Mouse (Mus musculus) embryonic facial prominence, embryonic 14.5 days (tissue): ENCODE results near the gene Nhej1. TPM values are rescaled to one million over a fixed set of nuclear protein-coding genes. Genes with fewer than 3 reads are reported as not detected.

Experiments used
- ATAC-seq: fragments of 200-750 bp; cut with Nextera tagmentation; 2 replicates; pipeline ENCODE4 v1.8.0; 2017; ENCODE audit warnings: low read depth, moderate number of reproducible peaks, moderate TSS enrichment
- DNase-seq: peaks from one replicate; pipeline ENCODE4 v3.0.0-alpha.2; 2015; ENCODE audit warnings: low spot score
- H3K27ac ChIP-seq: fragments of 300-500 bp; sonication (generic); replicated peaks from 2 replicates; pipeline ENCODE4 v1.5.1; 2014; ENCODE audit warnings: low read depth, mild to moderate bottlenecking, low read length, moderate library complexity
- H3K27me3 ChIP-seq: fragments of 300-500 bp; sonication (generic); replicated peaks from 2 replicates; pipeline ENCODE4 v1.6.1; 2014; ENCODE audit warnings: low read length; ENCODE audit not compliant: control insufficient read depth, insufficient read depth
- H3K36me3 ChIP-seq: fragments of 300-500 bp; sonication (generic); 2 replicates; pipeline ENCODE4 v1.6.1; 2014; ENCODE audit warnings: low read length, mixed read lengths; ENCODE audit not compliant: control insufficient read depth, insufficient read depth
- H3K4me1 ChIP-seq: fragments of 300-500 bp; sonication (generic); 2 replicates; pipeline ENCODE4 v1.6.1; 2014; ENCODE audit warnings: antibody characterized with exemption, low read length; ENCODE audit not compliant: control insufficient read depth, insufficient read depth
- H3K4me2 ChIP-seq: fragments of 300-500 bp; sonication (generic); 2 replicates; pipeline ENCODE4 v1.6.1; 2014; ENCODE audit warnings: low read depth, mild to moderate bottlenecking, low read length, moderate library complexity, mixed read lengths
- H3K4me3 ChIP-seq: fragments of 300-500 bp; sonication (generic); 2 replicates; pipeline ENCODE4 v1.5.1; 2014; ENCODE audit warnings: low read depth, mild to moderate bottlenecking, low read length
- H3K9ac ChIP-seq: fragments of 300-500 bp; sonication (generic); 2 replicates; pipeline ENCODE4 v1.6.1; 2014; ENCODE audit warnings: low read depth, mild to moderate bottlenecking, low read length, moderate library complexity, mixed read lengths
- H3K9me3 ChIP-seq: fragments of 300-500 bp; sonication (generic); 2 replicates; pipeline ENCODE4 v1.6.1; 2016; ENCODE audit warnings: low read length; ENCODE audit not compliant: control insufficient read depth
- WGBS: fragments of 180-500 bp; shearing (Covaris S2); extraction: QIAGEN DNeasy Blood & Tissue Kit; methylation state at CpG from one replicate; pipeline ENCODE4 v1.1.7; 2014; 5-methylcytosine and 5-hydroxymethylcytosine counted together
- polyA plus RNA-seq: library from polyadenylated mRNA; unstranded; fragments of >200 nt; fragmentation: Nextera tagmentation; extraction: Ambion mirVana; gene quantifications from 2 replicates; pipeline ENCODE4 v1.2.1, GENCODE M21; 2014

Nhej1 gene
- polyA plus RNA-seq, 1 experiment from 2014 or later, result 10.3 TPM

DNA sequence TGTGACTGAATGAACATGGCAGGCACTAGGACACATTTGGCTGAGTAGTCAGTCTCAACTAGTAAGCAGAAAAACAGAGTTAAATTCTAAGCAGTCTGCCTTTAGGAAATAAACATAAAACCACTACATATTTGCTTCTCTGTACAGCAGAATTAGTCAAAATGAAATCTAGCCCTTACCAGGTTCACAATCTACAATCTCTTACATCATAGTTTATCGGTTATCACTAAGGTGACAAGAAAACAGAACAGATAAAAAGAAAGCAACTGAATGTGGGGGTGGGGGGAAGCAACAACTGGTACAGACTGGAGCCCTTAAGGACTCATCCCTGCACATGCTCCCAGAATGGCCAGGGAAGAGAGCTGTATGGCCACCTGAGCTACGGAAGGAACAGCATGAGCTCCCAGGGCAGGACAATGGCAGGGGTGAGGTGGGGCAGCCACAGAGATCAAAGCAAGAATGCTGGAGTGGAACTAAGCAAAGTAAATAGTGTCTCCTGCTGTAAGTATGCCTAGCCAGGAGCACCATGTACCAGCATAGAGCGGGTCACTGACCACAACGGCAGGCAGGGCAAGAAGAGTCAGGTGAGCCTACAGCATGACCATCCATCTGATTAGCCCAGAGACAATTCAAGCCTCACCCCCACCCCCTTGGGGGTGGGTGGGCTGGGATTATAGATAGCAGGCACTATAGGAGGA, 153.5 kb downstream of the Nhej1 start:
- DNase-seq, result no peak
- no peaks in the 10 kb centered on the region for H3K9me3 ChIP-seq
- no peak overlapping the region for H3K27ac ChIP-seq
- H3K27me3 ChIP-seq, result no peaks in the 10 kb centered on the region
- no peaks in the 10 kb centered on the region for H3K36me3 ChIP-seq
- 61% methylated on average over 4 of the region's 4 CpGs for WGBS
- H3K4me1 ChIP-seq, result no peaks in the 10 kb centered on the region
- no peak for ATAC-seq
- H3K4me3 ChIP-seq, result no peak overlapping the region
- H3K9ac ChIP-seq, result no peak overlapping the region
- no peak overlapping the region for H3K4me2 ChIP-seq

DNA sequence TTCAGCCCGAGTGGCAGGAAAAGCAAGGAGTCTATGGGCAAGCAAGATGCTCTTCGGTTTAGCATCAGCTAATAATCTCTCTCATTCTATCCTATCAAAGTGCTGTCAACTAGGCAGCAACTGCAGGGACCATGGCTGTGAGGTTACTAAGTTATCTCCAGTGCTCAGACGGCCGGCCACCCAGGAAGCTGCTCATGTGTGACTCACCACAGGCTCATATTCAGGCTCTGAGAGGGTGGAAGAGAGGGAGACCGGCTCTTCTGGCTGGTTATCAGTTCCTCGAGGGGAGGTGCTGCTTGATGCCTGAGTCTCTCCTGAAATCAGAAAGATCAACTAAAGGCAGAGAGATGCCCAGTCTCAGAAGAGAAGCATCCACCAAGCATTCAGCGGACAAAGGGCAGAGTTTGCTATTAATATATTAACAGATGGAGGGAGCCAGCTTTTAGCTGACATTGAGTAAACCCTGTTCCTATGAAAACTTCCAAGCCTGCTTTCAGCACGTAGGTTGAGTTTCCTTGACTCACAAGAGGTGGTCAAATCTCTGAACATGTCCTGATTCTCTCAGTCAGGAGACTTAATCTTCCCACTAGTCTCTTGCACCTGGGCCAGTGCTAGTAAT, 156.9 kb downstream of the Nhej1 start:
- Histone ChIP-seq H3K4me2 (no peak overlapping the region), H3K36me3 (no peaks in the 10 kb centered on the region), H3K9ac (no peak overlapping the region), H3K4me1 (peaks cover 4% of the 10 kb centered on the region; the same call in 1 of the 2 replicates), H3K4me3 (no peak overlapping the region), H3K27me3 (no peaks in the 10 kb centered on the region), H3K9me3 (no peaks in the 10 kb centered on the region), H3K27ac (no peak overlapping the region)
- DNase-seq, result no peak
- ATAC-seq, result no peak
- 79% methylated on average over 8 of the region's 8 CpGs for WGBS

DNA sequence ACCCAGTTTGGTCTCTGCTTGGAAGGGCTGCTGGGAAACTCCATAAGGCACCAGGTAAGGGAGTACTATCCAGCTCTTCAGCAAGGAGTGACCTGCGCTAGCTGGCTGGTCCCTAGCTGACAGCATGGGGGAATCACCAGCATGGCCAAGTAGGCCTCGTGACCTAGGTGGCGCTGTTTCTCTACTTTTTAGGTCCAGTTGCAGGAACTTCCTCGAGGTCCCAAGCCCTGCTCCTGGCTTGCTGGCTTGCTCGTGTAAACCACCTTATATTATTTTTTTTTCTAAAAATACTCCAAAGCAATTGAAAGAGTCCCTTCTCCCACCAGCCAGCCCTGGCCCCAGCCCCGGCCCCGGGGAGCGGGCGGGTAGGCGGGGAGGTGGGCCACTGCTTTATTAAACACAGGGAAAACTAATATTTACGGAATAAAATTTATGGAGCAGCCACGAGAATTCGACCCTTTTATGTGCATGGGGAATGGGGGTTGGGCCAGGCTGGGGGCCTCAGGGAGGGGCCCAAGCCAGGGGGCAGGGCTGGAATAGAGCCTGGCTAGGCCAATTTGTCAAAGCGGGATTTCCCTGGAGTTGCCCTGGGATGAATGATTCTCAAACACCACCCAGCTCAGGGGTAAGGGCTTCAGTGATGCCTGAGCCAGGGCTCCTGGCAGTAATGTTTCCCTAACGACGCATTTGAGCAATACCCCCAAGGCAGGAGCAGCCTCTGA, 160.3 kb downstream of the Nhej1 start:
- DNase-seq (peak; percentile 95), ATAC-seq (peak; percentile 86)
- H3K4me1 ChIP-seq, result peaks cover 4% of the 10 kb centered on the region; the same call in 1 of the 2 replicates
- WGBS, result 12% methylated on average over 16 of the region's 16 CpGs
- H3K4me3 ChIP-seq, result peak overlapping the region; percentile 10; the same call in 1 of the 2 replicates
- no peaks in the 10 kb centered on the region; the same call in 1 of the 2 replicates for H3K27me3 ChIP-seq
- H3K4me2 ChIP-seq, result peak overlapping the region; percentile 51
- no peaks in the 10 kb centered on the region for H3K36me3 ChIP-seq
- no peaks in the 10 kb centered on the region for H3K9me3 ChIP-seq
- no peak overlapping the region; the same call in 1 of the 2 replicates for H3K27ac ChIP-seq
- H3K9ac ChIP-seq, result peak overlapping the region; percentile 28

DNA sequence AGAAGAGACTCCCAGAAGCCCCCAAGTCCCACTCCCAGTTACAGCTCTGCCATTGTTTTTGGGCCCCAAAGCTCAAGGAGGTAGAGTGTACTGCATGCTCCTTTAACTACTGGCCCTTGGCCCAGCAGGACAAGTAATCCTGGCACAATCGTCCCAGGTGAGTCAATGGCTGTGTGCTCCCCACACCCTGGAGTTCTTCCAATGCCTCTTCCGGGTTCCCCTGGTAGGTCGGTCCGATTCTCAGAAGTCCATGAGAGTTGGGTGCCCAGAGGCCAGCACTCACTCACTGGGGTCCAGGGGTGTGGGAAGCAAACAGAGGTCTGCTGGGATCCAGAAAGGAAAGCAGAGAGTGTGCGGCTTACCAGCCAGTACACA, 162.2 kb downstream of the Nhej1 start:
- DNase-seq, result no peak
- Histone ChIP-seq H3K27ac (no peak overlapping the region), H3K27me3 (peaks cover 9% of the 10 kb centered on the region), H3K4me2 (no peak overlapping the region), H3K4me1 (peaks cover 4% of the 10 kb centered on the region; the same call in 1 of the 2 replicates), H3K9ac (no peak overlapping the region), H3K36me3 (no peaks in the 10 kb centered on the region), H3K9me3 (no peaks in the 10 kb centered on the region), H3K4me3 (no peak overlapping the region)
- 77% methylated on average over 5 of the region's 5 CpGs for WGBS
- ATAC-seq, result no peak

DNA sequence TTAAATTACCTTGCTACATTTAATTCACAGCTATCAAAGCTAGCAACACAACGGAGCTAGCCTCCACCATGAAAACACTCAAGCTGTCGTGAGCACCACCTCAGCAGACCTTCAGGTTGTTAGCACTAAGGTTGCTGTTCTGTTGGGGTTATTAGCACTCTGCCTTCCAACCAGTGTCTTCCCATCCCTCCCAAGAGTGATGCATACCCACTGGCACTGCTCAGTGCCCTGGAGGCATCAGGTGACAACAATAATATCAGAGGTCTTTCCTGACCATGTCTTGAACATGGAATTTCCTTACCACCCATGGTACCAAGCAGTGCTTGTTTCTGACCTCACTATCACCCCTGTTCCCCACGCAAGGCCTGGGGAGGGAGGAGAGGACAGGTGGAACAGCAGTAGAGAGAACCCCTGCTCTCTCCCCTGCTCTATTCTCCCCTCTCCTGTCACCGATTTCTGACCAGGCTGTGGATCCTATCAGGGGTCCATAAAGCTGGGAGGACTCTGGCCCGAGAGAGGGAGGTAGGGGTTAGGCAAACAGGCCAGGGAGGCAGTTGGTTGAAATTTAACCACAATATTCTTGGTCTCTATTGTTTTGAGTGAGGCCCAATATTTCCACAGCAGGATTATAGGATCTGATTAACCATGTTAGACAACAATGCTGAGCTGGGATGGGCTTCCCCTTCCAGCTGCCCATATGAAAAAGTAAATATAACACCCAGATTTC, 162.7 kb downstream of the Nhej1 start:
- no peak overlapping the region for H3K9ac ChIP-seq
- ATAC-seq, result no peak
- no peak overlapping the region for H3K4me3 ChIP-seq
- H3K9me3 ChIP-seq, result no peaks in the 10 kb centered on the region
- no peak overlapping the region for H3K4me2 ChIP-seq
- no peak overlapping the region for H3K27ac ChIP-seq
- H3K27me3 ChIP-seq, result peaks cover 14% of the 10 kb centered on the region
- 69% methylated on average over 5 of the region's 5 CpGs for WGBS
- H3K36me3 ChIP-seq, result no peaks in the 10 kb centered on the region
- H3K4me1 ChIP-seq, result peaks cover 4% of the 10 kb centered on the region; the same call in 1 of the 2 replicates
- no peak for DNase-seq

DNA sequence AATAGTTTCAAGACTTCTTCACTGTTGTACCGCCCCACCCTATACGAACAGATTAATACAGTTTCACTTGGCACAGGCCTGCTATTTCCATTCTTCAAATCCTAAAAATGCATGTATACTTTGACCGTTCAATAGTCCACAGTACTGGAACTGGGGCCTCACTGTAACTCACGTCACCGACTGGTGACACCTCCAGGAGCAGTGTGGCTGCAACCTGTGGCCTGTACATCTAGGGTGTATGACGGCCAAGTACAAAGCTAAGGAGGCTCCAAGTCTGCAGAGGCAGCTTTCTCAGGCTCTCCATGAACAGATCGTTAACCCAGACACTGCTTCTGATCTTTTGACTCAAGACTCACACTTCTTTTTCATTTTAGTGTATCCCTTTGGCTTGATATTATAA, 163.3 kb downstream of the Nhej1 start:
- H3K4me2 ChIP-seq, result no peak overlapping the region
- H3K9me3 ChIP-seq, result no peaks in the 10 kb centered on the region
- H3K4me1 ChIP-seq, result peaks cover 4% of the 10 kb centered on the region; the same call in 1 of the 2 replicates
- no peak overlapping the region for H3K4me3 ChIP-seq
- no peak for ATAC-seq
- no peak overlapping the region for H3K27ac ChIP-seq
- no peak overlapping the region for H3K9ac ChIP-seq
- 86% methylated on average over 7 of the region's 7 CpGs for whole genome bisulfite sequencing
- no peaks in the 10 kb centered on the region for H3K36me3 ChIP-seq
- DNase-seq, result no peak
- H3K27me3 ChIP-seq, result peaks cover 20% of the 10 kb centered on the region

DNA sequence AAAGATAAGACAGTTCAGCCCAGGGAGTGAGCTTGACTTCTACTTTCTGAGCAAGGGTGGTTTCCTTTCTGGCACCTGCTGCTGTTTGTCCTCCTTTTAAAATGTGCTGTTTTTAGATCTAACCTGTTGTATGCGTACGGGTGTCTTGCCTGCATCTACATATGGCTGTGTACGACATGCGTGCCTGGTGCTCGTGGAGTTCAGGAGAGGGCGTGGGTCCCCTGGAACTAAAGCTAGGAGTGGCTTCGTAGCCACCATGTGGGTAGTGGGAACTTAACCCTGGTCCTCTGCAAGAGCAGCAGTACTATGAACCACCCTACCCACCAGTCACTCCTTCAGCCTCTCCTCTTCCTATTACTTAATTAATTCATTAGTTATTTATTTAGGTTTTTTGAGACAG, 164.9 kb downstream of the Nhej1 start:
- Histone ChIP-seq H3K9ac (no peak overlapping the region), H3K36me3 (no peaks in the 10 kb centered on the region), H3K27ac (no peak overlapping the region), H3K4me3 (no peak overlapping the region), H3K4me2 (no peak overlapping the region), H3K9me3 (no peaks in the 10 kb centered on the region), H3K27me3 (peaks cover 32% of the 10 kb centered on the region), H3K4me1 (peaks cover 4% of the 10 kb centered on the region; the same call in 1 of the 2 replicates)
- no peak for ATAC-seq
- no peak for DNase-seq
- 87% methylated on average over 7 of the region's 7 CpGs for WGBS

DNA sequence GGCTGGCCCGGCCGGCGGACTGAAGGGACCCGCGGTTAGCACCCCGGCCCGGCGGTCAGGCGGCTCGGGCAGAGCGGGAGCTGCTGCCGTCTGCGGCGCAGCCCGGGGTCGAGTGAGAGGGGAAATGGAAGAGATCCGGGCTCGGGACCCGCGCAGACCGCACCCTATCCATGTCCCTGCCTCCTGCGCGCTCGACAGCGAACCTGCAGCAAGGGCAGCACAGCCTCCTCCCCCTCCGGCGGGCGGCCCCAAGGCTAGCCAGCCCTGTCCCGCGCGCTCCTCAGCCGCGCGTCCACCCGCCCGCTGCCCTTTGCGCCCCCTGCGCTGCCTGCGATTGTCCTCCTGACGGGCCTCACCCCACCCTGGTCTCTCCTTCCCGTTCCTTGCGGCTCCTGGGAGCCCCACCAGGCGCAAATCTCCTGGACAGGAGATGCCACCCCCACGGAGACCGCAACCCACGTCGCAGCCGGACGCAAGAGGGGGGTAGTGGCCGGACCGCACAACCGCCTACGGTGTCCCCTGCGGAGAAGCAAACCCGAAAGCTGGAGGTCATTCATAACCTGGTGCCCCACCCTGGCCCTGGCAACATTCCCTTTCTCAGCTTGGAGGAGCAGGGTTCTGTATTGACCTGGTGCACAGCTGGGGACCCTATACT, 173.3 kb downstream of the Nhej1 start, which contains the start of gene Ihh:
Ihh (minus strand) TSS at position 117 of the 655 bp plus-strand sequence.
- Histone ChIP-seq H3K36me3 (no peaks in the 10 kb centered on the region), H3K27me3 (peaks cover 96% of the 10 kb centered on the region), H3K9ac (peak within 1 kb of the TSS; percentile 42), H3K9me3 (no peaks in the 10 kb centered on the region), H3K4me1 (peaks cover 4% of the 10 kb centered on the region; the same call in 1 of the 2 replicates), H3K4me2 (peak within 1 kb of the TSS; percentile 71), H3K4me3 (peak within 1 kb of the TSS; percentile 43), H3K27ac (no peak within 1 kb of the TSS)
- 3% methylated on average over 18 of the region's 55 CpGs for WGBS
- 0 out of 2 replicates have a peak, but pooled peaks have one; percentile 8 for ATAC-seq
- DNase-seq, result no peak
